Mouse (Mus musculus): Measurements from ENCODE around the gene Smim24.
A peak's percentile ranks its signal among the peaks of the same experiment; 100 is the strongest.

Smim24 gene

GRCm38 (mm10) chr10:81410981-81411380 is 18.1 kb downstream of the Smim24 start:
- no peak for DNase-seq

DNA sequence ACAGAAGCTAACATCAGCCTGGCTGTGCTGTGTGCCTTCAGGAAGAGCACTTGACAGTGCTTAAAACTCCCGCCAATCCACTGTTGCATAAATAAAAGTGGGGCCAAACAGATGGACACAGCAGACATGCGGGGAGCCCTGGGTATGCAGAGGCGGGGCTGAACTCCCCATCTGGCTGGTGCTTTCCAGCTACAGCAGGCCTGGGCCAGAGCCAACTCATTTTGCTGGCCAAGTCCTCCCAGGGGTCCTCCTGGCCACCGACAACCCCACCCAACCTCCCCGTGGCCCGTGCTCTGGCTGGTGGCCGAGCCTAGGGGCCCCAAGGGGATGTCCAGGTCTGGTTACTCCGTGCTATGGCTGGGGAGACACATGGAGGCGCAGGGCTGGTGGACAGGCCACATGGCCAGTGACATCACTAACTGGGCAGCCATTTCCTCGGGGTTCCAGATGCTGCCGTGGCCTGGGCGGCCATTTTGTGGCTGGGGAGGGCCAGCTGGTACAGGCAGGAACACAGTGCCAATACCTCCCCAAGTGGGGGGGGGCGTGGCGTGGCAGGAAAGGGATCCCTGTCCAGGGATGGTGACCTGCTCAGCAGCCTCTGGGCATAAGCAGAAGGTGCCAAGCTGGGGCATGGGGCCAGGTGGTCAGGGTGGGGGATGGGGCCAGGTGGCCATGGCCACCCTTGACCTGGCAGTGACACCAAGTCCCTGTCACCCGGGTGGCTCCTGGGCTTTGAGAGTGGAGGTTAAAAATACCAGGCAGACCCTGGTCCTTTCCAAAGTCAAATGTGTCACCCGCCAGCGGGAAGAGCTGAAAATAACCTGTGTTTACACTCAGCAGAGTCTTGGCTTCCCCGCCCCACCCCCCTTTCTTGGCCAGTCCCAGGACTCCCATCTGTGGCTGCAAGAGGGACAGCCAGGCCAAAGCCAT is 18.9 kb downstream of the Smim24 start:
- DNase-seq: peak; percentile 67

DNA sequence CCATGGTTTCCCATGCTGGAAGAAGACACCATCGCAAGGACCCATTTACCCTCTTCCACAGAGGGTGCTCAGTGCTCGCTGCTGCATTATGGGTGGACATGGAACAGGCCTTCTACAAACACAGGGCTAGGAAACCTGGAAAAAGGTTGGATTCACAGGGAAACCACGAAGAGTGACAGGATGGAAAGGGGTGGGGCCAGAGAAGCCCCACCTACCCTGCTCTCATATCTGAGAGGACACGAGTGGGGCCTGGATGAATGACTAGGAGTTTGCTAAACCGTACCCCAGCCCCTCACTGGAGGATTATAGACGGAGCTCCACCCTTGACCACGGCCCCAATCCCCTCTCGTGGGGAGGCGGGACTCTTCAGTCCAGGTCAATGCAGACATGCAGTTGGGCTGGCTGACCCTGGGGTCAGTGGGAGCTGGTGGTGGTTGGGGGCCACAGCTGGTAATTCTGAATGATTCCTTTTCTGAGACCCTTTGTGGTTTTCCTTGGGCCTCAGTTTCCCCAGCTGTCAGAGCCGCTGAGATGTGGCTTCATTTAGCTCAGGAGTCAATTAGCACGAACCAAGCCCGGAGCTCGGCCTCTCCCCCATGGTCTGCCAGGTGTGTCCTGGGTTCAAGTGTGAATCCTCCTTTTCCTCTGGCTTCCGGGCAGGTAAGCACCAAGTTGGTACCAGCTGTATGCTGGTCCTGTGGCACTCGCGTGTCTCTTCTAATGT is 19.9 kb downstream of the Smim24 start:
- DNase-seq: no peak

DNA sequence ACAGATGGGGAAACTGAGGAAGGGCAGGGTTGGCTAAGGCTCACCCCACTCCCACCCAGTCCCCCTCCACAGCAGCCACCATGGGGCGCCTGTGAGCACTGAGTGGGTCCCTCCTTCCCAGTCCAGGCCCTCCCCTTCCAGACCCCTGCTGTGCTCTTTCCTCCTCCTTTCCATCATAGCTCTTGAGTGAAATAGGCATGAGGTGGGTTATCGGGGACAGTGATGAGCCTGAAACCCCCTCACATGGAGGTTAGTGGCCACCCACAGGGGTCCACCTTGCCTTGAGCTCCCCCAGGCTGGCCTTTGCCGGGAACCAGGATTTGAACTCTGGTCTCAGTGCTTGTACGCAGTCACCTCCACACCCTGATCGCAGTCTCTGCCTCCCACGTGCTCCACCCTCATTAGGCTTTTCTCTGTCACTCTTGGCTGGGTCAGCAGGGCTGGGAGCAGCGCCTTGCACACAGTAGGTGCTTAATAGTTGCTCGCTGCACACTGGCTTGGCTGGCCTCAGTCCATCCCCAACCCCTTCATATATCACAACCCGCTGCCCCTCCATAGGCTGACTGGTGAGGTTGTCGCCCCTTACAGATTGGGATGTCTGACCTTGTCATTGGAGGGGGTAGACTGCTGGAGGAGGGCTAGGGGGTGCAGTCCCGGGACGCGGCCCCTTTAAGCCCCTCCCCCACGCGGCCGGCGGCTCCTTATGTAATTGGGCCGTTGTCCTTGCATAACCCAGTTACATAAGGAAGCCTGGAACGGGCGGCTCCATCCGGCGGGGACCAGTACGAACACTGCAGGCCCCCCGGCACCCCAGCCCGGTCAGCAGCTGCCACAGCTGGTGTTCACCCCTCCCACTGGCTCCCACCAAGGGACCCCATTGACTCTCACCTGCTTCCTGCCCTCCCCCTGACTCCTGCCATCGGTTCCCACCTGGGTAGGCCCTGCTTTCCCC is 20.7 kb downstream of the Smim24 start:
- peak; percentile 90 for DNase-seq

- peak; percentile 86 for DNase-seq
Observed at GRCm38 (mm10) chr10:81414682-81415081, 21.8 kb downstream of the Smim24 start.

DNA sequence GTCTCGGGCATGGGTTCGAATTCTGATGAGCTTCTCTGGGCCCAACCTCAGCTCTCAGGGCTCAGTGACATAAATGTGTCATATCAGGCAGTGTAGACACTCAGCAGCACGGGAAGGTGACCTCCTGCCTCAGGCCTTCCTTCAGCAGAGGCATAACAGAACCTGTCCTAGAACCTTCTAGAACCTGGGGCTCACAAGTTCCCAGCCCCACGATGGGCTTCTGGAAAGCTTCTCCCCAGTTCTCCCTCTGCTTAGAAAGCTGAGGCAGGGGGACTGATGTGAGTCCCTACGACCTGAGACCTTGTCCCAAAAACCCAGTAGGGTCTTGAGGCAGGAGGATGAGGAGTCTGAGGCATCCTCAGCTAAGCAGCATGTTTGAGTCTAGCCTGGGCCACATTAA is 22.3 kb downstream of the Smim24 start:
- DNase-seq: no peak

DNA sequence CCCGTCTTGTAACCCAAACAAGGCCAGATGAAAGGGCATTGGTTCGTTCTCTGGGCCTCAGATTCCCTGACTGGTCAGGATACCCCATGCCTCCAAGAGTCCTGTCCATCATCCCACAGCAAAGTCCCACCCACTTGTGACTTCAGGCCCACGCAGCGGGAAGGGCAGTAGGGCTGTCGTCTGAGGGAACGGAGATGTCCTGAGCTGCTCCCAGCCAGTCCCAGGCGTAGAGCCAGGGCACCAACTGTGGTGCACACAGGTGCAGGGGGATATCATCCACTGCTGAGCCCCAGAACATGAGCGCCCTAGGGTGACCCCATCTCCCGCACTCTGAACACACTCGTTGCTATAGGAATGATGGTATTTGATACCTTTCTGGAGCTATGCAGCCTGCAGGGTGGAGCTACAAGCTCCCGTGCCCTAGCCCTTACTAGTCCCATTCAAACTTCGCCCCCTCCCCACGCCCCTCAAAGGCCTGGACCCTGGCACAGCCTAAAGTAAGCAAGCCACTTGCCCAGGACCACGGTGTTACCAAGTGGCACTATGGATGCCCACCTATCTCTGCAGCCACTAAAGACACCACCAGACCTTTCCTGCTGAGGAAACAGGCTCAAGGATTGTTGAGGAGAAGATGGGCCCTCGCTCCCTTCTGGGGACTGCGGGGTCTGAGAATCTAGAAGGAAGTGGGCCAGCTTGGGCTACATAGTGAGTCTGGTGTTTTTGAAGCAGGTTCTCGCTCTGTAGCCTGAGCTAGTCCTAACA is 22.9 kb downstream of the Smim24 start:
- DNase-seq: no peak

GRCm38 (mm10) chr10:81416581-81417226 is 23.9 kb downstream of the Smim24 start:
- DNase-seq: peak; percentile 96

DNA sequence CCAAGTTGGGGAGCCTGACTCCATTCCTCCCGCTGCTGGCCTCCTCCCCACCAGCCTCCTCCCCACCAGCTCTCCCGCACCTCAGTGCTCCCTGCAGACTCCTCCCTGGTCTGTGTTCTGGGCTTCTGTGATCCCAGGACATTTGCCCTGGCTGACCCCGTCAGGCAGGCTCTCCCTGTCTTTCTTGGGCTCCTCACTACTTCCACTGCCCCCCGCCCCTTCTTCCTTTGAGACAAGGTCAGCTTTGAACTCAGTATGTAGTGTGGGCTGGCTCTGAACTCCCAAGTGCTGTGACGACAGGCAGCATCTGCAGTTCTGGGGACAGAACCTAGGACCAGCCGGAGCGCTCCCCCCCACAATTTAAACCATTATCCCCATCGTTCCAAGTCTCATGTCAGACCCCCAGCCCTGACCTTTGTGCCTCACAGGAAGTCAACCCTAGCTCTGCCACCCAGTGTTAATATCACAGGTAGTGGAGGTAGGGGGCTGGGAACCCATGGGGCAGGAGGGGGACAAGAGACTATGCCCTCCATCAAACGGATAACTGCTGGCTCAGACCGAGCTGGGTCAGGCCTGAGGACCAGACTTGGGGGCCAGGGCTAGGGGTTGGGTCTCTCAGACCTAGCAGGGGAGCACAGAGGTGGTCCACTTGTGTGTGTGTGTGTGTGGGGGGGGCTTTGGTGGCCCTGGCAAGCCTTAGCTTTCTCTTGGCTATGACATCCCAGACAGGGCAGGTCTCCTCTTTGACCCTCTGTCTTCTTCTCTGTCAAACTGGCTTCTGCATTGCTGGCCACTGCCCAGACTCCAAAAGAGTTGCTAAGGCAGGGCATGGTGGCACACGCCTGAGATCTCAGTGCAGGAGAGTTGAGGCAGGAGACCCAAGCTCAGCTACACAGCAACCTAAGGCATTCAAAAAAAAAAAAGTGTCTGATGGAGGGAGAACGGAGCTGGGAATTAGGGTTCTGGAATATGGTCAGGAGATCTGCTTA is 24.7 kb downstream of the Smim24 start:
- no peak for DNase-seq

GRCm38 (mm10) chr10:81418216-81419070 is 25.6 kb downstream of the Smim24 start:
- no peak for DNase-seq

DNA sequence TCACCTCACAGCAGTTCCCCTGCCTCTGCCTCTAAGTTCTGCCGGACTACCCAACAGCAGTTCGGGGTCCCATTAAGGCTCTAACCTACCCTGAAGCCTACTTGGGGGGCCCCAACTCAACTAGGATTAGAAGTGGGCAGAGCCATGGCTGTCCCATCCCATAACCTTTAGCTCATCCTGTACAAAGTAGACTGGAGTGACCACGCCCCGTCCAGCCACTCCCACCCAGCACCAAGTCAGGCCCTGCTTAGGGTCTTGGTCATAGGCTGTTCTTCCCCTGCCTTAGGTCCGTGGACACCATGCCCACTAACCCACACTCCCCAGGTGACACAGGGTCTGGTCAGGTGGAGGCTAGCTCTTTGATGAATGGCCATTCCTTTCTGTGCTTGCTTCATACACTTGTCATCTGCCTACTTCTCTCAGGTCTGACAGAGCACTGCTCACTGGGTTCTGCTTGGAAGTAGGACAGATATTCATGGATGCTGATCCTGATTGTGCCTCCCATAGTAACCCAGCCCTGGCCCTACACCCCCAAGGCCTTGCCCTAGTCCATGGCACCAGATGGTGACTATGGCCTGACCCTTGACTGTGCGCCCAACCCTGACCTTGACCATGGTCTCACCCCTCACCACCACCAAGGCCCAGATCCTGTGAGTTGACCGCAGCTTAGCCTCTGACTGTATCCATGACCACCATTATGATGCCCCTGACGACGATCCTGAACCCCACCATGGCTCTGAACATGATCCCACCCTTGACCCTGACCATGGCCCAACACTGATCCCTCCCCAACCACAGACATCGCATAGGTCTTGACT is 26.5 kb downstream of the Smim24 start:
- no peak for DNase-seq

DNA sequence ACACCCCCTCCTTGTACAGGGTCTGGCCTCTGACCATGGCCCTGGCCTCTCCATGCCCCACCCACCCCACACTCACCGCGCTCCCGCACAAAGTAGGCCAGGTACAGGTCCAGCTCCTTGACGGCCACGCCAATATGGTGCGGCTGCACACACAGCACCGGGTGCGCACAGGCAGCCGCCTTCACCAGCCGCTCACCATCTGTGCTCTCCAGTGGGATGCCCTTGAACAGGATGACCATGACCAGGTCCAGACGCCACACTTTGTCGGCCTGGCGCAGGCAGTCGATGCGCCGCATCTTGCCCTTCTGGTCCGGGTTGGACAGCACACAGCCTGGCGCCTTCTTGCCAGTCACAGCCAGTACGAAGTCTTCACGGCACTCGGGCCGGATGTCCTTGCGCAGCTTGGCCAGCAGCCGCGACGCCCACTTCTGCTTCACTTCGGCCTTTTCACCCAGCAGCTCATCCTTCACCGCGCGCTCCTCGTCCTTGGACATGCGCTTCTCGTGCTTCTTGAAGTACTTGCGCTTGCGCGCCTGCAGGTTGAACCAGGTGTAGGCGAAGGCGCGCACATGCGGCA is 27.4 kb downstream of the Smim24 start:
- no peak for DNase-seq

GRCm38 (mm10) chr10:81421041-81421796 is 28.4 kb downstream of the Smim24 start:
- no peak for DNase-seq

DNA sequence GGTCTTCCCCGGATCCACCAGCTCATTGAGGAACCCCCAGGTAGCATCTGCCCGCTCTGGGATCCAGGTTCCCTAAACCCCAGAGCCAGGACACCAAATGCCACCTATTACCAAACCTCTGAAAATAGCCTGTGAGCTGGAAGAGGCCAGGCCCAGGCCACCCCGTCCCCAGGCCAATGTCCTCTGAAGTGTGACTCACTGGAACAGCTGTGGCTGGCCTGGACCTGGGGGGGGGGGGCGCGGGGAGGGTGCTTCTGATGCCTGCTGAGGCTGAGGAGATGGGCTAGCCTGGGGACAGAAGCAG is 28.9 kb downstream of the Smim24 start:
- no peak for DNase-seq

- no peak for DNase-seq
Observed at GRCm38 (mm10) chr10:81422191-81422590, 29.3 kb downstream of the Smim24 start.

GRCm38 (mm10) chr10:81422661-81423217 is 29.9 kb downstream of the Smim24 start:
- no peak for DNase-seq

Measured in retina, postnatal 1 day (tissue).